Mouse (Mus musculus) heart, adult 10 weeks (tissue): ENCODE results near the gene Sptbn2. TPM values are rescaled to one million over a fixed set of nuclear protein-coding genes. Genes with fewer than 3 reads are reported as not detected.

Experiments
- polyA plus RNA-seq: library from polyadenylated mRNA; stranded (reverse); fragments of 350-450 nt; fragmentation: Illumina TruSeq; extraction: RNeasy Lipid Tissue Mini Kit (QIAGEN cat#74804); gene quantifications from one replicate; pipeline ENCODE4 v1.2.3, GENCODE M21; 2014; ENCODE audit warnings: low read depth, low replicate concordance

Sptbn2 gene
- polyA plus RNA-seq, result 0.24 TPM

GRCm38 (mm10) chr19:4711098-4711600, at the start of gene Sptbn2:
Sptbn2 (plus strand) TSS chr19:4711167.

GRCm38 (mm10) chr19:4698205-4698677, 12.7 kb upstream of the Sptbn2 start, which contains the start of gene Gm960:
Gm960 (minus strand) TSS chr19:4698668.

GRCm38 (mm10) chr19:4756193-4756911, 45.4 kb downstream of the Sptbn2 start, which contains the start of gene Rbm4b:
Rbm4b (plus strand) TSS chr19:4756497.

GRCm38 (mm10) chr19:4793831-4794422, 83.0 kb downstream of the Sptbn2 start, which contains the start of gene Rbm4:
Rbm4 (minus strand) TSS chr19:4793901.

Other genes with a start within 250 kb of the Sptbn2 start
- gene Syt12, start 233.7 kb upstream of the Sptbn2 start, polyA plus RNA-seq, result 2.4 TPM
- gene 2010003K11Rik, start 212.6 kb upstream of the Sptbn2 start, polyA plus RNA-seq, result 0.68 TPM
- 28.5 TPM for gene Pcx, start 200.7 kb upstream of the Sptbn2 start, polyA plus RNA-seq
- 6.7 TPM for gene Lrfn4, start 95.5 kb upstream of the Sptbn2 start, polyA plus RNA-seq
- gene Rce1, start 85.5 kb upstream of the Sptbn2 start, polyA plus RNA-seq, result 14.2 TPM
- not detected for gene Gm960, start 12.5 kb upstream of the Sptbn2 start, polyA plus RNA-seq
- gene Rbm4b, start 45.3 kb downstream of the Sptbn2 start, polyA plus RNA-seq, result 9.1 TPM
- 22.9 TPM for gene Rbm4, start 82.7 kb downstream of the Sptbn2 start, polyA plus RNA-seq
- 9.5 TPM for gene Gm21992, start 100.4 kb downstream of the Sptbn2 start, polyA plus RNA-seq
- gene Rbm14, start 100.5 kb downstream of the Sptbn2 start, polyA plus RNA-seq, result 11.5 TPM
- 33.2 TPM for gene Ccs, start 128.2 kb downstream of the Sptbn2 start, polyA plus RNA-seq
- not detected for gene Ccdc87, start 128.2 kb downstream of the Sptbn2 start, polyA plus RNA-seq
- 63.9 TPM for gene Ctsf, start 144.0 kb downstream of the Sptbn2 start, polyA plus RNA-seq
- 0.71 TPM for gene Actn3, start 166.7 kb downstream of the Sptbn2 start, polyA plus RNA-seq
- gene Zdhhc24, start 167.5 kb downstream of the Sptbn2 start, polyA plus RNA-seq, result 4.5 TPM
- 2.6 TPM for gene Bbs1, start 195.5 kb downstream of the Sptbn2 start, polyA plus RNA-seq
- gene Dpp3, start 217.1 kb downstream of the Sptbn2 start, polyA plus RNA-seq, result 24.4 TPM
- 2.7 TPM for gene Peli3, start 232.0 kb downstream of the Sptbn2 start, polyA plus RNA-seq